Mouse (Mus musculus): ENCODE results near the gene Runx1.

Gene Runx1

DNA sequence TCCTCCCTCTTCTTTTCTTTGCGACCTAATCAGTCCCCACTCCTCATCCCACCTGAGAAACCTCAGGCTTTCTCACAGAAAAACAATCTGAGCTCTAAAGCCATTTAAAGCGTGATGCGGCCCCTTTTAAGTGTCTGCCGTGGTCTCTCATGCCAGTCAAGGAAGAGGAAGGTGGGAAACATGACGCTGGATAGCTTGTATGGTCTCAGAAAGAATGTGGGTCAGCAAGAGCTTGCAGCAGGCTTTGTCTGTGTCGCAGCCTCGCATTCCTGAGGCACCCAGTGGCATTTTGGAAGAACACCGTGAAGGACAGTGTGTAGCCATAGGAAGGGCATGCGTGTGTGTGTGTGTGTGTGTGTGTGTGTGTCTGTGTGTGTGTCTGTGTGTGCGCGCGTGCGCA is 179.8 kb downstream of the Runx1 start:
- DNase-seq: no peak

DNA sequence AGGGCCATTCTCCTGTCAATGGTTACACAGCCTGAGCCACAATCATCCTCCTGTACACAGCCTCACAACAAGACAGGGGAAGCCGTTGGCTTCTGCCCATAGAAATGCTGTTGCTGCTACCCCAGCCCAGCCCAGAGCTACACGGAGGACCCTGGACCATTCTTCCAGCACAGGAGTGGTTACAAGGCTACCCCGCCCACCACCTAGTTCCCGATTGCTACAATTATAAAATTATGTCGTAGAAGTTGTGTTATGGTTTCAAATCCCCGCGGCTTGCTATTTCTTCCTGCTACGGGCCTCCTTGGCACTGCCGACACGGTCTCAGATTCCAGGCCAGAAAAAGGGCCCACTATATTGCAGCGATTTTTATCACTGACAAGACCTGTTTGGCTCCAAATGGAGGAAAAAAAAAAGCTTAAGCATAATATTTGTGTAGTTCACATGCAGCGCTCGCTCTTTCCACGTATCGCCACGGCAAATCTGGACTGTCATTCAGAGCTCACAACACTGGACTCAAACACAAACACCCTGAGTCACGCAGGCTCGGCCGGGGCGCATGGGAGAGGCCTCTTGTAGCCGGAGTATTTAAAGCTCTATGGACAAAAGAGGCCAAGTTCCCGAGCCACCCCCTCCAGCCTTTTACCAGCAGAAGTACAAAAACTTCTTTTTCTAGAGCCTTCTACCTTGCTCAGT is 180.4 kb downstream of the Runx1 start:
- no peak for DNase-seq

GRCm38 (mm10) chr16:92644718-92645422 is 181.1 kb downstream of the Runx1 start:
- no peak for DNase-seq

DNA sequence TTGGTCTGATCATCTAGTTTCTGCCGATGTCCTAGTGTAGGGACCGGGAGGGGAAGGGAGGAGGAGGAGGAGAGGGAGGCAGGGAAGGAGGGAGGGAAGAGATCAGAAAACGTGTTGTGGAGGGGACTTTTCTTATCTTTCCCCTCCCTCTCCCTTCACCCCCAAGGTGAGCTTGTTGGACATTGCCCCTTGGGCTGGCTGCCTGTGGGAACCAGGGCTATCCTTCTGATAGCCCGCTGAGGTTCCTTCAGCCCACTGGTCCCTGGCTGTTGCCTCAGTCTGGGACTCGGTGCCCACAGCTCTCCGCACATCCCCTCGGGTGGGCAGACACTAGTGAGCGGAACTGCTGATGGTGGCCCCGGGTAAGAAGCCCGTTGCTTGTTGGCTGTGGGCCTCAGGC is 181.6 kb downstream of the Runx1 start:
- no peak for DNase-seq

GRCm38 (mm10) chr16:92642283-92642682 is 183.7 kb downstream of the Runx1 start:
- DNase-seq: no peak

GRCm38 (mm10) chr16:92641053-92641452 is 184.9 kb downstream of the Runx1 start:
- DNase-seq: no peak

- DNase-seq: no peak
Observed at GRCm38 (mm10) chr16:92639093-92639492, 186.9 kb downstream of the Runx1 start.

DNA sequence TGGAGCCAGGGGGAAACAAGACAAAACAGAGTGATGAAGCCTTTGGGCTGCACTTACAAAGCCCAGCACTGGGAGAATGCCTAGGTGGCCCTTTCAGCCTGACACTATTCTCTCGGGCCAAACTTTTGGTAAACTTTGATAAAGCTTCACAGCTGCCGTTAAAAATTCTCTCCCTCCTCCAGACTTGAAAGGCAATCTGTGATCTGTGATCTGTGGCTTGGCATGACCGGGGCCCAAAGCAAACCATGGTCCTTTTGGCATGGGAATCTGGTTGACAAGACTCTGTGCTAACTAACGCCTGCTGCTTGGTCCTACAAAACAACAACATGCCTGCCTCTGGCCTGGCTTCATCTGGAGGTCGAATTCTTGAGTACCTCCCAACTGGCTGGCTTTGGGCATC is 188.9 kb downstream of the Runx1 start:
- DNase-seq: no peak

GRCm38 (mm10) chr16:92632115-92632763 is 193.7 kb downstream of the Runx1 start:
- DNase-seq: peak; percentile 71

DNA sequence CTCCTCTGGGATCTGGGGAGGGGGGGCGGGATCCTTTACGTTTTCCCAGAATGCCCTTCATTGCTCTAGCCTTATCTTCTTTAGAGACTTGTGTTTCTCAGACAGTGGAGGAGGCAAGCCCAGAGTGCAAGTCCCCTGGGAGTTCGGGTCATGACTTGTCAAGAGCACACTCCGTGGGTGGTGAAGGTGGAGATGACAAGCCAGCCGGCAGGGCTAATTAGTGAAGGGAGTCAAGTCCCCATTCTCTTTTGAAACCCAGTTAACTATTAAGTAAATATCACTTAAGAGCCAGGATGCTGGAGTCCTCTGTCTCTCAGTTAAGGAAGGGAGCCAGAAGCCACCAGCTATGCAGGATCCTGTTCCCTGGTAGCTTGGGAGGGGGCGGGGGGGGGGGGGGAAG is 194.3 kb downstream of the Runx1 start:
- DNase-seq: peak; percentile 60

DNA sequence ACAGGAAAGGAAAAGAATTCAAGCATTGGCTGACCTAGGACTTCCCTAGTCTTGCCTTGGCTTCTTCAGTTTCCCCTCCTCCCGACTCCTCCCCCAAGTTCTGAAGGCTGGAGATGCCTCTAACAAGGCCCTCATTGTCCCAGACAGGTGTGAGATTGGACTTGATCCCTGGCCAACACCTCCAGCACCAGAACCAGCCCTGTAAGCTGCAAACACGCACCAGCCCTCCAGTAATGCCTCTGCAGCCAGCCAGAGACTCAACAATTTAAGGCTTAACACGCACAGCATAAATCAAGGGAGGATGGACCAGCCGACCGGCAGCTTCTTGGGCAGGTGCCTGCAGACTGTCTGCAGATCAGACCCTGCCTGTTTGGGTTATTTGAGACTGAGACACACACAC is 195.0 kb downstream of the Runx1 start:
- DNase-seq: no peak

DNA sequence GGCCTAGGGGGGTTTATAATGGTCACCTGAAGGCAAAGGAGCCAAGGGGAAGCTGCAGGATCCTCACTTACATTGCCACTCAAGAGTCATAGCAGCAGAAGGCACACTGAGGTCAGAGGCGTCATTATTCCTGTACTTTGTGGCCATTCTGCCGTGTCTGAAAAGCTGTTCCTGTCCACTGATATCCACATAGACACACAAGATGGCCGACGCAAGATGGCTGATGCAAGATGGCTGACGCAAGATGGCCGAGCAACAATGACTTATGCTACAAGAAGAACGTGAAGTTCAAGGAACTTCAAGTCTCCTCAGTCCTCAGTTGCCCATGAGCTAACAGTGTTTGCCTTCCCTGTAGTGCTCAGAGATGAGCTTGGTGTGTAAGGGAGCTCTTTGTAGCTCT is 196.1 kb downstream of the Runx1 start:
- no peak for DNase-seq

DNA sequence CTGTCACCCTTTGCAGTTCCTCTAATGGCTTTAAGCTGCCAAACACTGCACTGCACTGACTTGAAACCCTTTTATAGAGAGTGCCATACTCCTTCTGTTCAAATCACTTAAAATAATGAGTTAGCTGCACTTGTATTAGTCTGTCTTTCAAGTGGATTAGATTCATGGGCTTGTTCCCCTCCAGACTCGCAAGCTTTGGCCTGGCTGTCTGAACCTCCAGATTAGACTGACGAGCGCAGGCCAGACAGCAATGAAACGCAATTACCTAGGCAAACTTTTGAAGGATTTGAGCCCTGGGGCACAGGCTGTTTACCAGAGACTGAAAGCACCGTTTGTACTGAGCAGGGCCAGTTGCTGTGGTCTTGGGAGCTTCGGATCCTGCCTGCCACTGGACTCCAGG is 198.7 kb downstream of the Runx1 start:
- DNase-seq: no peak

DNA sequence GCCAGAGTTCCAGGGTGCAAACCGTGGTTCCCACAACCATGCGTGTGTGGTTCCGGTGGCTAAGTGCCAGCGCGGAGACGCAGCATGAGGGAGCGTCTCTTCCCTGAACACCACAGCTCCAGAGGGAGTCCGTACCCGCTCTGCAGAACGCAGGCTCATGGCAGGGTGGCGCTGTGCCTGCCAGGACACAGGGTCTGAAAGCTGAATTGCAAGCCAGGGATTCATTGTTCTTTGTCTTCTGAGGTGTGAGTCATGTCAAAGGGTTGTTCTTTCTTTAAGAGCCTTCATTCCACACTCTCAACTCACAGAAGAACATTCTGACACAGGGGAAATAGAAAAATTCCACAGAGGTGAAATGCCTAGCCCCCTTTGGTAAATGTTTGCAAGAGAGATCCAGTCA is 202.0 kb downstream of the Runx1 start:
- DNase-seq: no peak

- DNase-seq: no peak
Observed at GRCm38 (mm10) chr16:92621859-92622258, 204.1 kb downstream of the Runx1 start.

DNA sequence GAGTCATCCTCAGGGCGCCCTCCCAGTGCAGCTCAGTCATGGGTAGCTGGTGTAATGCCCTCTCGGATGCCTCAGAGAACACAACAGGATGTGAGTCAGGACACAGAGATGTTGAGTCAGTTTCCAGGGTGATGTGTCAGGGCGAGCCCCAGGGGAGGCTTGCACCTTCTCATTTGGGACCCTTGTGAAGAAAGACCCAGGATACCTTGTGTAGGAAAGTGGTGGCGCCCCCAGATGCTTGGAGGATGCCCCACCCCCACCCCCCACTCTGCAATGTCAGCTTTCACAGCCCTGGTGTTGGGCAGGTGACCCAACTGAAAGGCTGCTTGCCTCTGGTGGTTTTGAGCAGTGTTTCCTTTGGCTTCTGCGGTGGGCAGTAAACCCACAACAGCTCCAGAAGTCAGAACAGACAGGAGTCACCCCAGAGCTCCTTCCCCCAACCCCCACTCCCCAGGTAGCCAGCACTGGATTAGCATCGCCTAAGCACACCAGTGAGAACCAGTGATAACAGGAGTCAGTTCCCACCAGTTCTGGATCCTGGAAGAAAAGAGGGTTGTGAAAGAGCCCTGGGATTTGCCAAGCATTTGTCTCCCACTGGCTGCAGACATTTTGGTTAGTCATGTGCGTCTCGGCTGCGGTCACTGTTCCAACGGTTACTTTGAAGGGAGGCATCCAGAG is 205.0 kb downstream of the Runx1 start:
- DNase-seq: no peak

DNA sequence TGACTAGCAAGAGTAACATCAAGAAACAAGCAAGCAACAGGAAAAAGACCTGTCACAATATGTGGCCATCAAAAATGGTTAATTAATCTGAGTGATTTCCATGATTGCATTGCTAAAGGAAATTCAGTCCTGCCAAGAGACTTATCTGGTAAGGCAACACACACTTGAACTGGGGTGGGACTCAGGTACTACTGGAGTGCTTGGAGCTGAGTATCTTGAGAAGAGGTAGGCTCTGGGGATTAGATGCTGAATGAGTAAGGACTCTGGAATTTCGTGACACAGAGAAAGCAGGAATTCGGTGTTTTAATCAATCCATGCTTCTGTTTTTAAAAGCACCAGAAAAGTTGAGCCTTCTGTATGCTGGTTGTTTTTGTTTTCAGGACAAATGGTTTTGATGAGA is 209.1 kb downstream of the Runx1 start:
- no peak for DNase-seq

DNA sequence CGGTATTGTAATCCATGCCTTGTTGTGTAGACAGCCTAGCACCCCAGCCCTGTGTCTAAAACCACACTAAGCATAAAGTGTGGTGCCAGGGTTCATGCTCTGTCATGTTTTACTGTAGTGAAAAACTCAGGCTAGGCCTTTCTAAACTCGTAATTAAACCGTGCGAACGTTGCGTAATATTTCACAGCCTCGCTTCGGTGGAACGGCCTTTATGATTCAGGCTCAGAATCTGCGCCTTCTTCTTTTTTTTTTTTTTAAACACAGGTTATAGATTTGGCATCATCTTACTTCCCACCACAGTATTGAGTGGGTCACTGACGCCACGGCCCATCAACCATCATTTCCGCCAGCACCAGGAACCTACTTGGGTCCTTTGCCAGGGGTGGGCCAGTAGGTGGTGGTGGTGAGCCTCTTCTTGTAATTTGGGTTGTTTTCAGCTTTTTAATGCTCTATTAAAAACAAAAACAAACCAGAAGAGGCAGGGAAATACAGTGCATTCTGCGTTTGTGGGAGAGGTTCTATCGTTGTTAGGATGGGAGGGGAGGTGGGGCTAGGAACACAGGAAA is 210.6 kb downstream of the Runx1 start:
- no peak for DNase-seq

- no peak for DNase-seq
Observed at GRCm38 (mm10) chr16:92612546-92612945, 213.4 kb downstream of the Runx1 start.

GRCm38 (mm10) chr16:92611641-92612149 is 214.3 kb downstream of the Runx1 start:
- no peak for DNase-seq

DNA sequence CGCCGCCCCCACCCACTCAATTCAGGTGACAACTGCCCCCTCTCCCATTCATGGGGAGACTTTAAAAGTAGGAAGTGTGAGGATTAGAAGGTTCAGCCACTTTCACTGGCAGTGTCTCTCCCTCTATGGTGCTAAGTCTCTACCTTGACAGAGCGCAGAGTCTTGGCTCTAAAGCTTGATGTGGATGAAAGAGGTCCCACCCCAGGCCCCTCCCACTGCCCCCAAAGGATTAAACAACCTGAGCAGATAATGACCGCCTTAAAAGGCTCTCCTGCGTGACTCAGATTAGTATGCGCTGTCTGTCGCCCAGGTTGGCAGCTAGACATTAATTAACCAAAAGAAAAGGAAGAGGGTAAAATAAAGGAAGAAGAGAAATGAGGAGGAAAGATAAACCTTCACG is 215.5 kb downstream of the Runx1 start:
- DNase-seq: no peak

GRCm38 (mm10) chr16:92609717-92610077 is 216.3 kb downstream of the Runx1 start:
- no peak for DNase-seq
